Mouse (Mus musculus): ENCODE data around the gene Tom1l2.

Gene Tom1l2

DNA sequence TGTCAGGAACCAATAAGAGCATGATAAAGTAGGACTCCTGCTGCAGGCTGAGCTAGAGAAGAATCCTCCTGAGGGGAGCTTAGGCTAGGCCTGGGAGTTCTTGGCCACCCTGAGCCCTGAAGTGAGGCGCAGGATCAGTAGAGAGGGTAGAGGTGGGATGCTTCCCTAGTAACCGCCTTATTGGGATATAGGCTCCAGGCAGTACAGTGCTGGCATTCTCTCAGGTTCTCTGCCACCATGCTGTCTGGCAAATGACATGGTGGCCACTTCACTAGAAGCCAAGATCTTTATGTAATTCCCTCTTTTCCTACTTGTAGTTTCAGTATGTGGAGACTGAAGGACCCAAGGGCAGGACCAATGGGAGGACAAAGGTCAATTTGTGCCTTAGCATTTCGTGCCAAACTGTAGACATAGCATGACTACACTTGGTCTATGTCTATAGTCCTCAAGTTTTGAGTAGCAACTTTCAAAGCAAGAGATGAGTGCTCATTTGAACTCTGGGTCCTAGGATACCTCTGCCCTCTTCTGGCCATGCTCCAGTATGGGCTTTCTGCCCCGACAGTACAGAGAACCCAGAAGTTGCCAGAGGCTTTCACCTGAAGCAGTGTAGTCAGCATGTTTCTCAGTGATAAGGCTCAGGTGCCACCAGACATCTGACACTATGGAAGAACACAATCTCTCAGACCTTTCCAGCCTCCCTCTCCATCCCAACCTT lies 87.3 kb downstream of the Tom1l2 start:
- in situ Hi-C loops (cut with MboI, MseI) = no loop called here

DNA sequence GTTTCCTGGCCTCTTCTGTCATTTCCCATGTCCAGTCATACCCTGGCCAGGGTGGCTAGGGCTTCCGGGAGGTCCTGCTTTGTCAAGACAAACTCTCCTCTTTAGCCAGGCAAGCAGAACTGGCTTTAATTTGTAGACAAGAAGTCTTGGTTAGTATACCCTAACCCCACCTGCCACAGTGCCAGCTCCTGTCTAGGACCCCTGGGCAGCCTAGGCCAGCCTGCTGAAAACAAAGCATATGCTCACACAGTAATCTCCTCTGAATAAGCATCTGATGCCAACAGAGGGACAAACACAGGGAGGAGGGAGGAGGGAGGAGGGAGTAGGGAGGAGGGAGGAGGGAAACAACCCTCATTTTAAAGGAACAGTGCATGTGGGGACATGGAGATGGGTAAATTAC lies 88.1 kb downstream of the Tom1l2 start:
- in situ Hi-C loops (cut with MboI, MseI) = no loop called here

DNA sequence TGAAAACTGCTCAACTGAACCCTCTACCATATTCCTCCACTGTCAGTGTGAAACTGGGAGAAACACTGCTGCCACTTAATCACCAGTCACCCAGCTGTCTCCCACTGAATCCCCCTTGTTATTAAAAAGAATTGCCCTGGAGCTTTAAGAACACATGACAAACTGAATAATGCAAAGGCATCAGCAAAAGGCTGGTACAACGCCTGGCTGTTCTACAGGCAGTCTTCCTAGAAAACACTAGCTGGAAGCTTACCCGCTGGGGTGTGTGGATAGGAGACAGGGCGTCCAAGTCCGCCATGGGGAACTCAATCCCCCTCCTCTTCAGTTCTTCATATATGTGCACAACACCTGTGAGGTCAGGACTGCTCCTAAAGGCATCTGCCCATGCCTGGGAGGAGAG lies 90.3 kb downstream of the Tom1l2 start:
- in situ Hi-C loops (cut with MboI, MseI) = no loop called here

DNA sequence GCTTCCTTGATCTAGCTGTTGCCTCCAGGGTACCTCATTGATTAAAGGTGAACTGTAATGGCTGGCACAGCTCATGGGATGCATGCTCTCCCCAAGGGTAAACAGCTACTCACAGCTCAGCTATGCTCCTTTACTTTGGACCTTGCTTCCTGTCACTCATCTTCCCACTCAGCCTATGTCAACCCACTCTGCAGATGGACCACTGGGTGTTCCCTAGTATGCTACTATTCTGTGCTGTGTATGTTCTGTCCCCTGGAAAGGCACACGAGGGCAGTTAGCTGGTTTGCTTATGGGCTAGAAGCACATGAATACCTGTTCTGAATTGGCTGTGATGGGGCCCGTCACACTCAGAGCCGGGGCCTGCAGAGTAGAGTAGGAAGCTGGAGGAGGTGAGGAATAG lies 92.0 kb downstream of the Tom1l2 start:
- in situ Hi-C loops (cut with MboI, MseI) = no loop called here

- in situ Hi-C loops (cut with MboI, MseI) = no loop called here
Measured at GRCm38 (mm10) chr11:60257696-60258095, 95.0 kb downstream of the Tom1l2 start.

GRCm38 (mm10) chr11:60256713-60257112 lies 96.0 kb downstream of the Tom1l2 start:
- in situ Hi-C loops (cut with MboI, MseI) = no loop called here

DNA sequence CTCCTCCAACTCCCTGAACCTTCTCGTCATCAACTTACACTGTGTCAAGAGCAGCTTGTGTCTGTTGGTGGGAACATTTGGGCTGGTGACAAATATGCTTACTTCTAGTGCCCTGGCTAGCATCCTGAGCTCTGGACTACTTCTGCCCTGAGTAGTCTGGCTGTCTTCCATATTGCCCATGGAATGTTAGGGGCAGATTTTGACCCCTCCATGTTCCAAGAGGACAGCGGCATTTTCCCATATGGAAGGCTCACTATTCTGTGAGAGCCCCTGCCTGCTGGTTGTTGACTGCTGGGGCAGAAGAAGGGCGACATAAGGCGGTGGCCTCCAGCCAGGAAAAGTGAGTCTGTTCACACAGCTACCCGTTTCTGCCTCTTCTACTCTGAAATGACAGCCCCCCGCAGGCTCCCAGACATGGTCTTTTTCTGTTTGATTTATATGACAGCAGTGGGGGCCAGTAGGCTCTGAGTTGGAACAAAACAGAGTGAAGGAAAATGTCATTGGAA lies 96.5 kb downstream of the Tom1l2 start:
- in situ Hi-C loops (cut with MboI, MseI) = no loop called here

DNA sequence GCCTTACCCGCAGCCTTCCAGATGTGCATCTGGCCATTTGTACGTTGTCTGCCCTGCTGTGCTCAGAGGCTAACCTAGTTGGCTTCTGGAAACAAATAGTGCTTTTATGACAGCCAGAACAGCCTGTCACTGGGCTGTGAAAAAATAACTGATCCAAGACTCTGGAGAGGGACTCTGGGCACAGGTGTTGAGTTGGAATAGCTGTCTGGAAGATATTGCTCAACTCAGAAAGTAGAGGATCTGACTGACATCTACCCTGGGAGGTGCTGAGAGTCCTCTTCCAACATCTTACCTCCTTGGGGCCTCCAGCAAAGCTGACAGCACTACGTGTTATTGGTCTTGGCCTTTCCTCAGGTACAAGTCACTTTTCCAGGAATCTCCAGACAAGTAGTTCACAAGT lies 97.1 kb downstream of the Tom1l2 start:
- in situ Hi-C loops (cut with MboI, MseI) = no loop called here

DNA sequence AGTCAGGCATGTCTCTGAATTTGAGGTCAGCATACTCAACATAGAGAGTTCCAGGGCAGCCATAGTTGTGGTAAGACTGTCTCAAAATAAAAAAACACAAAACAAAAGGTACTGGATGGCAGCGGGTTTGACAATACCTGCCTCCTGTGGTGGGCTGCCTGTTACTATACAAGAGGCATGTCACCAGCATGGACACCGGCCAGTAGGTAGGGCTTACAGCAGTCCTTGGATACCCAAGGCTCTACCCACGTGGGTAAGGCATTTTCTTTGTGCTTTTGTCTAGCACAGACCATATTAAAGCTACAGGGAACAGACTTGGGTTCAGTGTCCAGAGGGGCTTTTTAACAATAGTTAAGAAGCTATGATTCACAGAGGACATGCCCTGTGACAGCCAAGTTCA lies 97.5 kb downstream of the Tom1l2 start:
- in situ Hi-C loops (cut with MboI, MseI) = no loop called here

DNA sequence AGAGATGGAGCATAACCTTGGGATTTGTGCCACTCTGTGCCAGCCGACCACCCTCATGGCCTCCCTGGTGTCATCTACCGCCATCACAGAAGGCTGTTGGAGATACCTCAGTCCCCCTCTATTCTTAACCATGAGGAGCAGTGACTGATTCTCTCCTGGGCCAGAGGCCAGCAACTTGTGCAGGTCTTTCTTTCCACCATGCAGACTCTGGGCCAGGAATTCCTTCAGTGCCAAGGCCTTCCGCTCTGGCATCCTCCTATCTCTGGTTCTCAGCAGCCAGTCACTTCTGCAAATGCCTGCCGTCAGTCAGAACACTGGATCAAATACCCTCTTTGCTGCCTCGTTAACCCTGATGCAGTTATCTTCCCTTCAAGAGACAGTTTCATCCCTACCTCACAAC lies 98.4 kb downstream of the Tom1l2 start:
- in situ Hi-C loops (cut with MboI, MseI) = no loop called here

DNA sequence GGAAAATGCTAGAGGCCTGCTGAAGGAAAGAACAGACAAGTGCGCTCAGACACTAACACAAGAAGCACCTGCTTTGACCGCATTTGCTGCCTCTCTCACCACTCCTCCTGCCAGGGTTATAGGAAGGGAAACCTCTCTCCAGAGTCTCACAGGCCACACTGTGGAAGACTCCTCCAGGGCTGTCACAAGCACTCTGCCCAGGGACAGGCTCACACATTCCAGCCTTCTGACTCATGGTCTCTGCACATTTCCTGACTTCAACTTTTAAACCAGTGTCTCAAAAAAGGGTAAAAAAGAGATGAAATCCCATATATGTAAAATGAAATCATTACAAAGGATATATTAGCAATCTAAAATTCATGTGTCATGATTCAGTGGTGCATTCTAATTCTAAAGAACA lies 99.2 kb downstream of the Tom1l2 start:
- in situ Hi-C loops (cut with MboI, MseI) = no loop called here

DNA sequence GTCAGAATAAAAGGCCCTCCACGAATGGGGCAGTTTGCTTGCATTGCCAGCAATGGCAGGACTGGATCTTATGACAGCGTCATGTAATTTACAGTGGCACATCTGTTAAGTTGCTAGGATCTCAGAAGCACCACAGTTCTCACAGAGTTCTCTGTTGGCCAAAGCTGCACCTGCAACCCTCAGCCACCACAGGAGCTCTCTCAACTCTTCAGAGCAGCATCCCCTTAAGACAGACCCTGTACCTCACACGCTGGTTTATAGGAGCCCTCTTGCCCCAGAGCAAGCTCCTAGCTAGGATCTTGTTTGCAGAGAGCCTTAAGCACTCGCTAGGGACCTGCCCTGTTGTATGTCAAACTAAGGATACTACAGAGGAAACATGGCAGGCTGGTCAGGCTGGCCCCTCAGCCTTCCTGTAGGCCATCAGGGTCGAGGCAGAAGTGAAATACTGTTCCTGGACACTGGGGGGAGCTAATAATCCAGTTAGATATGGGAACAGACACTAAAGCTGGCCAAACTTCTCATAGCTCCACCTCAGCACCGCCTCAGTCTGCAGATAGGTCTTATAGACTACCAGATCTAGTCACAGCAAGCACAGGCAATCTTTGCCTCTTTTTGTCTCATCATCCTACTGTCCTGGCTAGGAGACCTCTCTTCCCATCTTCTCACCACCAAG lies 101.6 kb downstream of the Tom1l2 start:
- in situ Hi-C loops (cut with MboI, MseI) = no loop called here

DNA sequence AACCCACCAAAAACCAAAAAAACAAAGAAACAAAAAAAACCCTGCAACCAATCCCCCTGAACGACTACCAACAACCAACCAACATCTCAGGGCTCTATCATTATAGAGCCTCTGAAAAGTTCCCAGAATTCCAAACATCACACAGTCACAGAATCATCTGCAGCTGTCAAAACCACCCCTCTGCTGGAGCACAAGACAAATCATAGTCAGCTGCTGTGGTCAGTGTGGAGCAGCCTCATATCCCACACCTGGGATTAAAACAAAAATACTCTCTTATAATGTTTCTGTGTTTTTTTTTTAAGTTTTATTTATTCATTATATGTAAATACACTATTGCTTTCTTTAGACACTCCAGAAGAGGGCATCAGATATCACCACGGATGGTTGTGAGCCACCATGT lies 102.8 kb downstream of the Tom1l2 start:
- in situ Hi-C loops (cut with MboI, MseI) = no loop called here

DNA sequence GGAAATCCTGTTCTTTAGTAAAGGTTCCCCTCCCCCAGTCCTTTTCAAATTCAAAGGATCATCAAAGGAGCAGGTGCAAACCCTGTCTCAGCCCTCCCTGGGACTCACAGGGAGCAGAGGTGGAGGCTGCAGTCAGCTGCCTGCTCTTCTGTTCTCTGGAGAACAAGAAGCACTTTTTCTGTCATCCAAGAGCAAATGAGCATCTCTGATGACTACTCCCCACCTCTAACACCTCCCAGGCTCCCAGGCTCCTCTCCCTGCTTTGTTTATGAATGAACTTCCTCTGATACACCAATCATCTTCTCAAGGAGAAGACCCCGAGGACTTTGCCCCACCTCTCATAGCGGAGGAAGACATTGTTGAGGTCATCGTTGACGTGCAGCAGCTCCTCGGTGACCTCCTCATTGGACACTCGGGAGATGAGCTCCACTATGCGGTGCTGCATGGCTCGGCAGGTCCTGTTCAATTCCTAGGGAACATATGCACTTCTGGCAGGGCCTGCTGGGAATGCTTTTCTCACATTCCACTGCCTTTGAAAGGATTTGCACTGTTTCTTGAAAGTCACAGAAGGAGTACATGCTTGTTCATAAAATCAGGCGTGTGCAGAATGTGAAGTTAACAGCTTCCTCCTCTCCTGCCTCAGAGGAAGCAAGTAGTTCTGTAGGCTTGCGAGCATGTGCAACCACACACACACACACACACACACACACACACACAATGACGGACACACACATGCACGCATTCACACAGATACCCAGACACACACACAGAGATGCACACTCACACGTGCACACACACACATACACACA lies 103.9 kb downstream of the Tom1l2 start:
- in situ Hi-C loops (cut with MboI, MseI) = no loop called here

DNA sequence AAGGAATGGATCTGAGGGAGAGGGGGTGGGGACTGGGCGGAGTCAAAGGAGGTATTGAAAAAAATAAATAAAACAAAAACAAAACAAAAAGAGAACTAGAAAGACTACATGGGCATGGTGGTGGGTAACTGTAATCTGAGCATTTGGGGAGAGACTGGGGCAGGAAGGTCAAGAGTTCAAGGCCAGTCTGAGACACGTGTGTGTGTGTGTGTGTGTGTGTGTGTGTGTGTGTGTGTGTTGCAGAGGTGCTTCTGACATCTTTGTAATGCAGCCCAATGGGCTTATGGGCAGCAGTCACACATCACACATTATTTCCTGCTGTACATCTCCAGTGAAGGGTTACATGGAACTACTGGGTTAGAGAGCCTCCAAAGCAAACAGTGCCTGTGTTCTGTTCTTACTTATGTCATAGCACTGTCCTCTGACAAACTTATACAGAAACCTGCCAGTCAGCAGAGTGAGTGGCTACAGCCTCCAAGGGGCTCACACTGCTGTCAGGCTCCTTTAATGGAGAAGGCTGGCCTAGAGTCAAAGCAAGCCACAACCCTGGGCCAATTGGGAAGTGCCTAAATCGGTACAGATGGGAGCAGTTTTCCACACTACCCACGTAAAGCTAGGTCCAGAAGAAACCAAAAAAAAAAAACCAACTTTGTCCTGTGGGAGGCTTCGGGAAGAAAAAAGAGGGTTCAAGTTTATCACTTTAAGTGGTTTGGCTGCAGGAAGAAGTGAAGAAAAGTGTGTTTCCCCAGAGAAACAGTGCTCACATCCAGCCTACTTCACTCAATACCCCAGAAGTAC lies 104.8 kb downstream of the Tom1l2 start:
- in situ Hi-C loops (cut with MboI, MseI) = no loop called here

- in situ Hi-C loops (cut with MboI, MseI) = no loop called here
Measured at GRCm38 (mm10) chr11:60246077-60246476, 106.6 kb downstream of the Tom1l2 start.

- in situ Hi-C loops (cut with MboI, MseI) = no loop called here
Measured at GRCm38 (mm10) chr11:60244503-60245143, 108.1 kb downstream of the Tom1l2 start.

- in situ Hi-C loops (cut with MboI, MseI) = no loop called here
Measured at GRCm38 (mm10) chr11:60240509-60240908, 112.2 kb downstream of the Tom1l2 start.

- in situ Hi-C loops (cut with MboI, MseI) = no loop called here
Measured at GRCm38 (mm10) chr11:60235351-60235750, 117.4 kb downstream of the Tom1l2 start.

- in situ Hi-C loops (cut with MboI, MseI) = no loop called here
Measured at GRCm38 (mm10) chr11:60233235-60233634, 119.5 kb downstream of the Tom1l2 start.

DNA sequence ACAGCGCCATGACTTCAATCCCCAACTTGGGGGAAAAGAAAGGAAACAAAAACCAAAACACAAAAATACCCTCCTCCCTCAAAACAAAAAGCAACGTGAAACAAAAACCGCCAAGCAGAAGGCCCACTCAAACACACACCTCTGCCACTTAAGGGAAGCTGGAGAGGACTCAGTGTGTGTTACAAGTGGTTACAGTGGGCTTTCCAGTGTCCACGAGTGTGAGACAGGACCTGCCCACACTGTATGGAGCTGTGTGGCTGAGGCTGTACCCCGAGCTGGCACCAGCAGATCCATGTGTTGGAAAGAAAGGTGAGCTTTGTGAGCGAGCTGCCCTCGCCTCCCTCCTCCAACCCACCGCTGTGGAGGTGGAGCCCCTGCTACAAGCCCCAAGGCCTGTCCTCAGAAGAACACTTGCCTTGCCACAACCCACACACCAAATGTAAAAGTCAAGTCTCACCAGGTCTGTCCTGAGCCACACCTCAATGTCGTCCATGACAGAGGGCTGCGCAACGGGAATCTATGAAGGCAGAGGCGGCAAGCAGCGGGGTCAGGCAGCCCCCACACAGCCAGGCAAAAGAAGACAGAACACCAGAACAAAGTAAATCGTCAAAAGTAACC lies 120.2 kb downstream of the Tom1l2 start:
- in situ Hi-C loops (cut with MboI, MseI) = no loop called here

Measured in regulatory T cell (primary cell).